Comparison of ENCODE assay signal across 10 mouse cellular contexts in genomic region chr11:94996101-94996500, GRCm38 (mm10). TPM values are rescaled to one million over a fixed set of nuclear protein-coding genes. Genes with fewer than 3 reads are reported as not detected.
DNase-seq lines count a peak whose midpoint lies in the region; ATAC-seq and TF ChIP-seq lines count a peak whose summit lies in the region.
"Had no signal": no experiment of that assay in that cellular context is flagged by ENCODE, and none has a peak within 500 bp of the region (broad histone marks: within the 10 kb centered on the region; RNA-seq: fewer than 3 reads in every experiment).

No protein-coding gene starts in this region.

- 0 out of 2 replicates have a peak overlapping the region, but pooled peaks have one; percentile 11 for H3K4me3 ChIP-seq in heart, embryonic 13.5 days
- 0 out of 2 replicates have a peak overlapping the region, but pooled peaks have one; percentile 1 for H3K4me3 ChIP-seq in bone marrow macrophage, adult 2 months (ENCODE audit: insufficient read depth, low read length)
- no peak overlapping the region for H3K4me3 ChIP-seq in forebrain, embryonic 15.5 days
- no peak overlapping the region for H3K4me3 ChIP-seq in midbrain, embryonic 11.5 days (ENCODE audit: low read depth, low read length)

- no peak for TF ChIP-seq POLR2A in bone marrow macrophage, adult 2 months (IDR thresholded peaks at IDR 0.05; ENCODE audit: borderline replicate concordance, low read depth, low read length)

- WGBS in heart, embryonic 13.5 days = 81% methylated on average over 8 of the region's 8 CpGs
- 83% methylated on average over 8 of the region's 8 CpGs for WGBS in forebrain, embryonic 15.5 days
- 89% methylated on average over 8 of the region's 8 CpGs for WGBS in midbrain, embryonic 11.5 days

- H3K4me2 ChIP-seq in heart, embryonic 13.5 days = peak overlapping the region; percentile 100
- H3K4me2 ChIP-seq in forebrain, embryonic 15.5 days (replicated peaks) = peak overlapping the region; percentile 96
- H3K4me2 ChIP-seq in midbrain, embryonic 11.5 days = 0 out of 2 replicates have a peak overlapping the region, but pooled peaks have one; percentile 98

- H3K9me3 ChIP-seq in heart, embryonic 13.5 days = no peaks in the 10 kb centered on the region
- H3K9me3 ChIP-seq in forebrain, embryonic 15.5 days = no peaks in the 10 kb centered on the region
- H3K9me3 ChIP-seq in midbrain, embryonic 11.5 days (ENCODE audit: control insufficient read depth, low read length) = no peaks in the 10 kb centered on the region

- intact Hi-C loops in heart, postnatal 10 days (cut with DNase I) = no loop called here

- DNase-seq in heart, postnatal 10 days = no peak
- no peak for DNase-seq in midbrain, embryonic 11.5 days (ENCODE audit: low spot score, missing footprints)
- DNase-seq in embryo, embryonic 10 days (ENCODE audit: low spot score) = no peak
- DNase-seq in c-Kit-positive CD71-positive TER-119-positive erythroid progenitor cells, embryonic 14.5 days (ENCODE audit: low spot score) = no peak
- DNase-seq in kidney, postnatal 4 days = no peak
- DNase-seq: kidney, postnatal 10 days had no signal

- TF ChIP-seq CTCF in bone marrow macrophage, adult 2 months (IDR thresholded peaks at IDR 0.05; ENCODE audit: low read depth, low read length) = no peak

- peak overlapping the region; percentile 98 for H3K9ac ChIP-seq in heart, embryonic 13.5 days
- 0 out of 2 replicates have a peak overlapping the region, but pooled peaks have one; percentile 97 for H3K9ac ChIP-seq in forebrain, embryonic 15.5 days (replicated peaks)
- H3K9ac ChIP-seq in midbrain, embryonic 11.5 days (ENCODE audit: low read length) = no peak overlapping the region

- H3K27me3 ChIP-seq in heart, embryonic 13.5 days (replicated peaks) = no peaks in the 10 kb centered on the region
- H3K27me3 ChIP-seq in forebrain, embryonic 15.5 days = no peaks in the 10 kb centered on the region
- no peaks in the 10 kb centered on the region for H3K27me3 ChIP-seq in midbrain, embryonic 11.5 days (ENCODE audit: control insufficient read depth, insufficient read depth, low read length)

- no peak for ATAC-seq in heart, embryonic 13.5 days (ENCODE audit: extremely low read depth, insufficient number of reproducible peaks, low FRiP score, low TSS enrichment)
- ATAC-seq in forebrain, embryonic 15.5 days (replicated peaks) = no peak
- no peak for ATAC-seq in midbrain, embryonic 11.5 days (ENCODE audit: low FRiP score)

- peaks cover 63% of the 10 kb centered on the region for H3K36me3 ChIP-seq in heart, embryonic 13.5 days
- peaks cover 41% of the 10 kb centered on the region for H3K36me3 ChIP-seq in forebrain, embryonic 15.5 days
- H3K36me3 ChIP-seq in midbrain, embryonic 11.5 days (ENCODE audit: control insufficient read depth, insufficient read depth, low read length) = peaks cover 21% of the 10 kb centered on the region

- H3K27ac ChIP-seq in heart, embryonic 13.5 days (replicated peaks) = no peak overlapping the region
- H3K27ac ChIP-seq in bone marrow macrophage, adult 2 months (ENCODE audit: insufficient read depth, low read depth, low read length) = no peak overlapping the region
- H3K27ac ChIP-seq in forebrain, embryonic 15.5 days (replicated peaks) = no peak overlapping the region
- H3K27ac ChIP-seq in midbrain, embryonic 11.5 days (ENCODE audit: low read depth, low read length) = no peak overlapping the region

- peaks cover 76% of the 10 kb centered on the region for H3K4me1 ChIP-seq in heart, embryonic 13.5 days
- H3K4me1 ChIP-seq in bone marrow macrophage, adult 2 months (ENCODE audit: control insufficient read depth, insufficient read depth, low read length) = peaks cover 34% of the 10 kb centered on the region
- H3K4me1 ChIP-seq in forebrain, embryonic 15.5 days = peaks cover 80% of the 10 kb centered on the region
- H3K4me1 ChIP-seq in midbrain, embryonic 11.5 days (ENCODE audit: control insufficient read depth, insufficient read depth, low read length) = peaks cover 48% of the 10 kb centered on the region

RNA-seq across cellular contexts. Expression of gene Ppp1r9b, which starts 5.3 kb away (rescaled TPM):
- polyA plus RNA-seq in heart, embryonic 13.5 days (2015; fragmentation: Nextera tagmentation; extraction: Ambion mirVana) = 6.5 and 6.8 TPM in 2 replicates
- total RNA-seq in heart, postnatal 10 days (2021) = 10 to 100 TPM; 51.3 to 58.5 TPM
- polyA plus RNA-seq in bone marrow macrophage, adult 2 months (2012; ENCODE audit: insufficient read depth, insufficient read length, missing spikeins) = 166 and 176 TPM in 2 replicates
- 23.0 and 23.9 TPM in 2 replicates for polyA plus RNA-seq in forebrain, embryonic 15.5 days (2015; fragmentation: Nextera tagmentation; extraction: Ambion mirVana)
- polyA plus RNA-seq in midbrain, embryonic 11.5 days (2014; fragmentation: Nextera tagmentation; extraction: Ambion mirVana) = 10.5 and 12.4 TPM in 2 replicates

RNA-seq across cellular contexts. Expression of gene Samd14, which starts 13.6 kb away (rescaled TPM):
- 11.6 and 11.7 TPM in 2 replicates for polyA plus RNA-seq in heart, embryonic 13.5 days (2015; fragmentation: Nextera tagmentation; extraction: Ambion mirVana)
- 1 to 10 TPM; 4.1 to 5.9 TPM for total RNA-seq in heart, postnatal 10 days (2021)
- not detected in 2 replicates for polyA plus RNA-seq in bone marrow macrophage, adult 2 months (2012; ENCODE audit: insufficient read depth, insufficient read length, missing spikeins)
- 120 and 123 TPM in 2 replicates for polyA plus RNA-seq in forebrain, embryonic 15.5 days (2015; fragmentation: Nextera tagmentation; extraction: Ambion mirVana)
- 47.3 and 47.8 TPM in 2 replicates for polyA plus RNA-seq in midbrain, embryonic 11.5 days (2014; fragmentation: Nextera tagmentation; extraction: Ambion mirVana)

RNA-seq across cellular contexts. Expression of gene Sgca, which starts 20.0 kb away (rescaled TPM):
- 27.0 and 29.2 TPM in 2 replicates for polyA plus RNA-seq in heart, embryonic 13.5 days (2015; fragmentation: Nextera tagmentation; extraction: Ambion mirVana)
- 100 to 1,000 TPM; 123 to 128 TPM for total RNA-seq in heart, postnatal 10 days (2021)
- not detected in 2 replicates for polyA plus RNA-seq in bone marrow macrophage, adult 2 months (2012; ENCODE audit: insufficient read depth, insufficient read length, missing spikeins)
- polyA plus RNA-seq in forebrain, embryonic 15.5 days (2015; fragmentation: Nextera tagmentation; extraction: Ambion mirVana) = not detected in 2 replicates
- polyA plus RNA-seq in midbrain, embryonic 11.5 days (2014; fragmentation: Nextera tagmentation; extraction: Ambion mirVana) = not detected in 2 replicates

RNA-seq across cellular contexts. Expression of gene Hils1, which starts 28.7 kb away (rescaled TPM):
- polyA plus RNA-seq in heart, embryonic 13.5 days (2015; fragmentation: Nextera tagmentation; extraction: Ambion mirVana) = 0.23 TPM in 1 of 2 replicates, not detected in the other
- total RNA-seq in heart, postnatal 10 days (2021) = not detected
- not detected in 2 replicates for polyA plus RNA-seq in bone marrow macrophage, adult 2 months (2012; ENCODE audit: insufficient read depth, insufficient read length, missing spikeins)
- polyA plus RNA-seq in forebrain, embryonic 15.5 days (2015; fragmentation: Nextera tagmentation; extraction: Ambion mirVana) = not detected in 2 replicates
- not detected in 2 replicates for polyA plus RNA-seq in midbrain, embryonic 11.5 days (2014; fragmentation: Nextera tagmentation; extraction: Ambion mirVana)
- polyA plus RNA-seq: brain, embryonic 14.5 days had no signal

RNA-seq across cellular contexts. Expression of gene Pdk2, which starts 45.1 kb away (rescaled TPM):
- polyA plus RNA-seq in heart, embryonic 13.5 days (2015; fragmentation: Nextera tagmentation; extraction: Ambion mirVana) = 77.9 and 81.1 TPM in 2 replicates
- 100 to 1,000 TPM; 261 to 278 TPM for total RNA-seq in heart, postnatal 10 days (2021)
- polyA plus RNA-seq in bone marrow macrophage, adult 2 months (2012; ENCODE audit: insufficient read depth, insufficient read length, missing spikeins) = 23.4 and 24.5 TPM in 2 replicates
- polyA plus RNA-seq in forebrain, embryonic 15.5 days (2015; fragmentation: Nextera tagmentation; extraction: Ambion mirVana) = 26.4 and 27.3 TPM in 2 replicates
- polyA plus RNA-seq in midbrain, embryonic 11.5 days (2014; fragmentation: Nextera tagmentation; extraction: Ambion mirVana) = 12.6 and 13.3 TPM in 2 replicates

Comparison
In these comparisons a context has a peak if more than half of its experiments do, and no peak if none do; other contexts are left out.
1. H3K4me3 ChIP-seq: peak in heart, embryonic 13.5 days (single experiment) and bone marrow macrophage, adult 2 months (single experiment); none in forebrain, embryonic 15.5 days (single experiment) and midbrain, embryonic 11.5 days (single experiment).
2. RNA of gene Samd14, which starts 13.6 kb away (polyA plus RNA-seq): 120 to 123 TPM in forebrain, embryonic 15.5 days, 47.3 to 47.8 TPM in midbrain, embryonic 11.5 days and 11.6 to 11.7 TPM in heart, embryonic 13.5 days; not detected in bone marrow macrophage, adult 2 months; every median in the first group is over 10 times any median in the second.
3. RNA of gene Sgca, which starts 20.0 kb away (polyA plus RNA-seq): 27.0 to 29.2 TPM in heart, embryonic 13.5 days; not detected in forebrain, embryonic 15.5 days, not detected in bone marrow macrophage, adult 2 months and not detected in midbrain, embryonic 11.5 days; every median in the first group is over 10 times any median in the second.
4. Peak in every context shown above with its lines, with median percentiles within 50 percentile points of each other: H3K4me2 ChIP-seq.